Mouse (Mus musculus) liver, adult 2 months (tissue): ENCODE results near the gene Gm42420.

Experiments used
- CTCF ChIP-seq: fragments of 200-500 bp; IDR thresholded peaks from 2 replicates; pipeline ENCODE4 v1.5.1; 2011; ENCODE audit warnings: low read depth, low read length, control low read depth
- POLR2A ChIP-seq: fragments of 200-500 bp; IDR thresholded peaks from 2 replicates; pipeline ENCODE4 v1.6.1; 2011; ENCODE audit warnings: low read length, control low read depth; ENCODE audit not compliant: insufficient read depth; ENCODE audit errors: extremely low read depth

- TF ChIP-seq POLR2A (no peak), CTCF (no peak)
Measured at GRCm38 (mm10) chr6:39600851-39601250, 15.3 kb downstream of the Gm42420 start.
